In genomic region chr12:84752131-84752977, GRCm38 (mm10) we compare ENCODE assay signal across 8 mouse cellular contexts. TPM values are rescaled to one million over a fixed set of nuclear protein-coding genes. Genes with fewer than 3 reads are reported as not detected.
DNase-seq lines count a peak whose midpoint lies in the region; ATAC-seq and TF ChIP-seq lines count a peak whose summit lies in the region.

No protein-coding gene starts in this region.

- 0 out of 2 replicates have a peak overlapping the region, but pooled peaks have one; percentile 18 for H3K27ac ChIP-seq in thymus, adult 2 months (ENCODE audit: control insufficient read depth, insufficient read depth, low read length)

- H3K9me3 ChIP-seq in megakaryocyte, embryonic 14.5 days = no peaks in the 10 kb centered on the region

- 35% methylated on average over 14 of the region's 14 CpGs for WGBS in thymus, adult 2 months

- no peak for TF ChIP-seq POLR2A in thymus, adult 2 months (IDR thresholded peaks at IDR 0.05; ENCODE audit: control insufficient read depth, extremely low read depth, insufficient read depth, low read length, poor library complexity)

- peaks cover 29% of the 10 kb centered on the region for H3K27me3 ChIP-seq in megakaryocyte, embryonic 14.5 days (replicated peaks)
- H3K27me3 ChIP-seq in thymus, adult 2 months (ENCODE audit: control insufficient read depth, insufficient read depth, low read length) = no peaks in the 10 kb centered on the region

- peak; percentile 55 for DNase-seq in layer of hippocampus, adult 11-12 months (ENCODE audit: low spot score)
- DNase-seq in layer of hippocampus, adult 9-10 months (ENCODE audit: low spot score) = no peak
- peak; percentile 56 to 69 for DNase-seq in cerebellum, adult 18-20 months
- DNase-seq in thymus, adult 2 months = peak; percentile 67
- no peak for DNase-seq in kidney, postnatal 36 days
- no peak for DNase-seq in kidney, adult 9 months

- H3K4me3 ChIP-seq in megakaryocyte, embryonic 14.5 days (replicated peaks) = peak overlapping the region; percentile 82
- H3K4me3 ChIP-seq in thymus, adult 2 months (ENCODE audit: control insufficient read depth, insufficient read depth, low read length) = no peak overlapping the region

- H3K36me3 ChIP-seq in megakaryocyte, embryonic 14.5 days (replicated peaks; ENCODE audit: low read length) = peaks cover 28% of the 10 kb centered on the region
- peaks cover 6% of the 10 kb centered on the region; the same call in 1 of the 2 replicates for H3K36me3 ChIP-seq in thymus, adult 2 months (ENCODE audit: control insufficient read depth, insufficient read depth, low read length)

- peaks cover 26% of the 10 kb centered on the region for H3K4me1 ChIP-seq in megakaryocyte, embryonic 14.5 days
- H3K4me1 ChIP-seq in thymus, adult 2 months (replicated peaks; ENCODE audit: control insufficient read depth, insufficient read depth, low read length) = peaks cover 24% of the 10 kb centered on the region

- peak; percentile 74 for ATAC-seq in granulocyte monocyte progenitor cell, adult 5-6 weeks (replicated peaks; ENCODE audit: poor library complexity, severe bottlenecking)

- TF ChIP-seq CTCF in thymus, adult 2 months (IDR thresholded peaks at IDR 0.05; ENCODE audit: borderline replicate concordance, control insufficient read depth, extremely low read depth, insufficient read depth, low read length, poor library complexity) = no peak

RNA-seq across cellular contexts. Expression of gene Npc2, which starts 20.6 kb away (rescaled TPM):
- total RNA-seq in granulocyte monocyte progenitor cell, adult 5-6 weeks (2014; fragmentation: Nextera tagmentation) = 127 and 145 TPM in 2 replicates
- 85.9 and 86.0 TPM in 2 replicates for total RNA-seq in granulocyte monocyte progenitor cell, adult 5-6 weeks (2017)
- polyA plus RNA-seq in megakaryocyte, embryonic 14.5 days (2012; ENCODE audit: insufficient read depth, low replicate concordance) = 34.2 and 286 TPM in 2 replicates
- 249 and 256 TPM in 2 replicates for polyA plus RNA-seq in thymus, adult 2 months (2012; rRNA removed)

RNA-seq across cellular contexts. Expression of gene Isca2, which starts 20.7 kb away (rescaled TPM):
- total RNA-seq in granulocyte monocyte progenitor cell, adult 5-6 weeks (2014; fragmentation: Nextera tagmentation) = 81.7 and 107 TPM in 2 replicates
- 58.6 and 66.2 TPM in 2 replicates for total RNA-seq in granulocyte monocyte progenitor cell, adult 5-6 weeks (2017)
- polyA plus RNA-seq in megakaryocyte, embryonic 14.5 days (2012; ENCODE audit: insufficient read depth, low replicate concordance) = 35.5 and 39.1 TPM in 2 replicates
- 60.6 and 64.2 TPM in 2 replicates for polyA plus RNA-seq in thymus, adult 2 months (2012; rRNA removed)

RNA-seq across cellular contexts. Expression of gene Syndig1l, which starts 53.7 kb away (rescaled TPM):
- not detected in 2 replicates for total RNA-seq in granulocyte monocyte progenitor cell, adult 5-6 weeks (2014; fragmentation: Nextera tagmentation)
- not detected in 2 replicates for total RNA-seq in granulocyte monocyte progenitor cell, adult 5-6 weeks (2017)
- 0.66 TPM in 1 of 2 replicates, not detected in the other for polyA plus RNA-seq in megakaryocyte, embryonic 14.5 days (2012; ENCODE audit: insufficient read depth, low replicate concordance)
- 0.47 and 0.69 TPM in 2 replicates for polyA plus RNA-seq in thymus, adult 2 months (2012; rRNA removed)

Comparison
In these comparisons a context has a peak if more than half of its experiments do, and no peak if none do; other contexts are left out.
1. DNase-seq: peak in layer of hippocampus, adult 11-12 months (single experiment), cerebellum, adult 18-20 months (2 of 2) and thymus, adult 2 months (single experiment); none in layer of hippocampus, adult 9-10 months (single experiment), kidney, postnatal 36 days (0 of 2) and kidney, adult 9 months (single experiment).